Mouse (Mus musculus) limb, embryonic 14.5 days (tissue): ENCODE results near the gene Hoxd8. TPM values are rescaled to one million over a fixed set of nuclear protein-coding genes. Genes with fewer than 3 reads are reported as not detected.

ENCODE experiments used
- ATAC-seq: fragments of 200-750 bp; cut with Nextera tagmentation; 2 replicates; pipeline ENCODE4 v1.8.0; 2017; ENCODE audit warnings: low read depth, moderate number of reproducible peaks, moderate TSS enrichment; ENCODE audit not compliant: low FRiP score
- DNase-seq: peaks from one replicate; pipeline ENCODE4 v3.0.0-alpha.2; 2015; ENCODE audit warnings: low spot score
- H3K27ac ChIP-seq: fragments of 300-500 bp; sonication (generic); replicated peaks from 2 replicates; pipeline ENCODE4 v1.5.1; 2014; ENCODE audit warnings: low read depth, mild to moderate bottlenecking, low read length, moderate library complexity, mixed read lengths
- H3K27me3 ChIP-seq: fragments of 300-500 bp; sonication (generic); 2 replicates; pipeline ENCODE4 v1.6.1; 2014; ENCODE audit warnings: low read length, mixed read lengths; ENCODE audit not compliant: control insufficient read depth, insufficient read depth
- H3K36me3 ChIP-seq: fragments of 300-500 bp; sonication (generic); 2 replicates; pipeline ENCODE4 v1.6.1; 2014; ENCODE audit warnings: mild to moderate bottlenecking, low read length, moderate library complexity, mixed read lengths; ENCODE audit not compliant: control insufficient read depth, insufficient read depth
- H3K4me1 ChIP-seq: fragments of 300-500 bp; sonication (generic); 2 replicates; pipeline ENCODE4 v1.6.1; 2014; ENCODE audit warnings: antibody characterized with exemption, low read length, mixed read lengths; ENCODE audit not compliant: control insufficient read depth, insufficient read depth
- H3K4me2 ChIP-seq: fragments of 300-500 bp; sonication (generic); replicated peaks from 2 replicates; pipeline ENCODE4 v1.6.1; 2014; ENCODE audit warnings: low read depth, mild to moderate bottlenecking, low read length, moderate library complexity; ENCODE audit not compliant: severe bottlenecking
- H3K4me3 ChIP-seq: fragments of 300-500 bp; sonication (generic); replicated peaks from 2 replicates; pipeline ENCODE4 v1.5.1; 2014; ENCODE audit warnings: low read length
- H3K9ac ChIP-seq: fragments of 300-500 bp; sonication (generic); 2 replicates; pipeline ENCODE4 v1.6.1; 2014; ENCODE audit warnings: mild to moderate bottlenecking, low read depth, low read length, moderate library complexity; ENCODE audit not compliant: severe bottlenecking
- H3K9me3 ChIP-seq: fragments of 300-500 bp; sonication (generic); 2 replicates; pipeline ENCODE4 v1.6.1; 2016; ENCODE audit warnings: low read length; ENCODE audit not compliant: control insufficient read depth
- POLR2A ChIP-seq: fragments of 200-500 bp; IDR thresholded peaks from 2 replicates; pipeline ENCODE4 v1.8.0; 2012; ENCODE audit warnings: inconsistent platforms, mild to moderate bottlenecking, moderate library complexity, borderline replicate concordance; ENCODE audit not compliant: insufficient read depth, insufficient read length; ENCODE audit errors: extremely low read depth
- WGBS: fragments of 180-500 bp; shearing (Covaris S2); extraction: QIAGEN DNeasy Blood & Tissue Kit; methylation state at CpG from one replicate; pipeline ENCODE4 v1.1.7; 2014; 5-methylcytosine and 5-hydroxymethylcytosine counted together
- polyA plus RNA-seq, 2 experiments: library from polyadenylated mRNA; depleted of rRNA in 1 of 2; stranded (reverse) in 1 of 2; unstranded in 1 of 2; fragments of >200 nt; fragmentation: Nextera tagmentation in 1 of 2; extraction: Ambion mirVana in 1 of 2; gene quantifications; 2 replicates each; pipeline versions ENCODE4 v1.2.1 to v1.2.3; 2012 to 2014

Gene Hoxd8
- polyA plus RNA-seq, 2 experiments = 12.7 to 12.8 TPM

GRCm38 (mm10) chr2:74689574-74690337 is 14.7 kb upstream of the Hoxd8 start:
- peak overlapping the region; percentile 74 for H3K4me3 ChIP-seq
- WGBS = 3% methylated on average over 24 of the region's 24 CpGs
- ATAC-seq (no peak), DNase-seq (no peak)
- H3K36me3 ChIP-seq = peaks cover 27% of the 10 kb centered on the region
- TF ChIP-seq POLR2A = no peak
- peak overlapping the region; percentile 88 for H3K27ac ChIP-seq
- H3K4me2 ChIP-seq = peak overlapping the region; percentile 96
- peaks cover 28% of the 10 kb centered on the region for H3K27me3 ChIP-seq
- peaks cover 20% of the 10 kb centered on the region for H3K4me1 ChIP-seq
- no peaks in the 10 kb centered on the region for H3K9me3 ChIP-seq
- peak overlapping the region; percentile 91 for H3K9ac ChIP-seq

DNA sequence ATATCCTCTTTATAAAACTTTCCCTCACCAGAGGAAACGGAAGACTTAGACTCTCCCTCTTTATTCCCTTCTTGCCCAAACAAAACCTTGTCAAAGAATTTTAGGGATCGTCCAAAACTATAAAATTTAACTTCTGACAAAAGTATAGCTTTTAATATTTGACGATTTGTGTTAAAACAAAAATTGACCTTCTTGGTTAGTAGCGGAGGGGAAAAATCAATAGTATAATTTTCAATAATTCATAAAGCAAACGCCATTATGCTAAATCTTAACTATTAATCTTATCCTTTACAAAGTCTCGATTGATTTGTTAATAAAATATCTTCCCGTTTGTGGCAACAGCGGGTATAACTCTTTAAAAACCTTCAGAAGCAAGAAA is 14.1 kb upstream of the Hoxd8 start:
- DNase-seq (no peak), ATAC-seq (no peak)
- Histone ChIP-seq H3K4me2 (peak overlapping the region; percentile 96), H3K27me3 (peaks cover 29% of the 10 kb centered on the region), H3K9ac (peak overlapping the region; percentile 91), H3K9me3 (no peaks in the 10 kb centered on the region), H3K4me3 (peak overlapping the region; percentile 74), H3K4me1 (peaks cover 21% of the 10 kb centered on the region), H3K27ac (peak overlapping the region; percentile 88), H3K36me3 (peaks cover 29% of the 10 kb centered on the region)
- 9% methylated on average over 8 of the region's 8 CpGs for WGBS
- no peak for TF ChIP-seq POLR2A

GRCm38 (mm10) chr2:74691022-74691951 is 13.1 kb upstream of the Hoxd8 start, which contains the start of gene Hoxd10:
TSS of gene Hoxd10 (plus strand) at chr2:74691924.
- Histone ChIP-seq H3K36me3 (peaks cover 32% of the 10 kb centered on the region), H3K4me3 (peak within 1 kb of the TSS; percentile 74), H3K9ac (peak within 1 kb of the TSS; percentile 91), H3K9me3 (no peaks in the 10 kb centered on the region), H3K27me3 (peaks cover 37% of the 10 kb centered on the region), H3K27ac (peak within 1 kb of the TSS; percentile 88), H3K4me2 (peak within 1 kb of the TSS; percentile 96), H3K4me1 (peaks cover 29% of the 10 kb centered on the region)
- DNase-seq (peak; percentile 79), ATAC-seq (peak; percentile 86)
- under 1% methylated on average over 55 of the region's 56 CpGs for WGBS
- no peak for TF ChIP-seq POLR2A

- peak overlapping the region; percentile 75 for H3K27ac ChIP-seq
- H3K9me3 ChIP-seq = no peaks in the 10 kb centered on the region
- H3K4me2 ChIP-seq = peak overlapping the region; percentile 96
- H3K4me3 ChIP-seq = peak overlapping the region; percentile 74
- peak overlapping the region; percentile 91 for H3K9ac ChIP-seq
- ATAC-seq (peak; percentile 7; the same call in 1 of the 2 replicates), DNase-seq (no peak)
- no peak for TF ChIP-seq POLR2A
- WGBS = 4% methylated on average over 35 of the region's 35 CpGs
- peaks cover 38% of the 10 kb centered on the region for H3K4me1 ChIP-seq
- H3K27me3 ChIP-seq = peaks cover 33% of the 10 kb centered on the region
- peaks cover 27% of the 10 kb centered on the region for H3K36me3 ChIP-seq
These were observed 12.2 kb upstream of the Hoxd8 start for GRCm38 (mm10) chr2:74691995-74692807.
